34 mouse cellular contexts compared by ENCODE assay signal in the genomic region with DNA sequence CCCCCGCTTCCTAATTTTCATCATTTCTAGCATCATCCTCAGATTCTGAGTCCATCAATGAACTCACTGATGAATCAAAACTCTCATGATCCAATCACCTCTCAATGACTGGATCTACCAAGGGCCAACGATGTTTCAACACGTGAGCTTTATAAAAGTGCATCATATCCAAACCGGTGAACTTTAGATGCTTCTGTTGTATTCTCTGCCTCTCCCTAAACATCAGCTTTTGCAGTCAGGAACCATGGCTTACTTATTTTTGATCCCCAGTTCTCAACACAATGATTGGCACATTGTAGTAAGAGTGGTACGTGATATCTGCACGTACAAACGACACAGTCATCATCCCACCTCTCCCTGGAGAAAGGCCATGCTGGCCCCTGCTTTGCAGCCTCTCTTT.
"Had no signal": no experiment of that assay in that cellular context is flagged by ENCODE, and none has a peak within 500 bp of the region (broad histone marks: within the 10 kb centered on the region; RNA-seq: fewer than 3 reads in every experiment).

No protein-coding gene starts in this region.

- ATAC-seq: hindbrain, embryonic 16.5 days; hindbrain, postnatal 0 days; inflammation-experienced regulatory T-cells, adult 6 months; intestine, embryonic 15.5 days; intestine, embryonic 16.5 days; intestine, postnatal 0 days had no signal

- H3K4me2 ChIP-seq: heart, embryonic 11.5 days; heart, embryonic 12.5 days; heart, embryonic 13.5 days; heart, embryonic 15.5 days; hindbrain, embryonic 12.5 days; hindbrain, embryonic 13.5 days; hindbrain, embryonic 14.5 days; hindbrain, embryonic 15.5 days; intestine, embryonic 15.5 days; kidney, embryonic 15.5 days had no signal

- H3K9ac ChIP-seq: heart, embryonic 12.5 days; heart, embryonic 13.5 days; heart, embryonic 15.5 days; hindbrain, embryonic 12.5 days; hindbrain, embryonic 13.5 days; hindbrain, embryonic 14.5 days; hindbrain, embryonic 15.5 days; intestine, embryonic 15.5 days; kidney, embryonic 15.5 days had no signal

- H3K4me3 ChIP-seq: heart, embryonic 10.5 days; heart, embryonic 12.5 days; heart, embryonic 13.5 days; heart, embryonic 15.5 days; hindbrain, embryonic 10.5 days; hindbrain, embryonic 12.5 days; hindbrain, embryonic 13.5 days; hindbrain, embryonic 15.5 days; intestine, embryonic 15.5 days; kidney, embryonic 15.5 days; layer of hippocampus, adult 2 months had no signal

- H3K27me3 ChIP-seq: heart, embryonic 12.5 days; heart, embryonic 13.5 days; heart, embryonic 15.5 days; hindbrain, embryonic 12.5 days; hindbrain, embryonic 15.5 days; intestine, embryonic 15.5 days; kidney, embryonic 15.5 days had no signal

- DNase-seq: heart, postnatal 10 days; heart, postnatal 14 days; heart, postnatal 4 days; kidney, adult 11 months; kidney, adult 18-20 months; kidney, adult 2 months; kidney, adult 8-10 months; kidney, adult 9 months; kidney, postnatal 10 days; kidney, postnatal 14 days; kidney, postnatal 25 days; kidney, postnatal 36 days; kidney, postnatal 4 days; layer of hippocampus, adult 9-11 months; layer of hippocampus, postnatal 36 days had no signal

- H3K36me3 ChIP-seq: heart, embryonic 10.5 days; heart, embryonic 12.5 days; heart, embryonic 13.5 days; heart, embryonic 15.5 days; hindbrain, embryonic 10.5 days; hindbrain, embryonic 12.5 days; hindbrain, embryonic 13.5 days; hindbrain, embryonic 15.5 days; intestine, embryonic 15.5 days; kidney, embryonic 15.5 days had no signal

- H3K27ac ChIP-seq: heart, embryonic 10.5 days; heart, embryonic 13.5 days; heart, embryonic 15.5 days; hindbrain, embryonic 10.5 days; hindbrain, embryonic 12.5 days; hindbrain, embryonic 13.5 days; hindbrain, embryonic 14.5 days; hindbrain, embryonic 15.5 days; hindbrain, postnatal 0 days; intestine, embryonic 15.5 days; kidney, embryonic 15.5 days; kidney, postnatal 0 days; layer of hippocampus, adult 2 months had no signal

- H3K4me1 ChIP-seq: hindbrain, embryonic 12.5 days; hindbrain, embryonic 13.5 days; hindbrain, embryonic 15.5 days had no signal

- H3K9me3 ChIP-seq: heart, embryonic 10.5 days; heart, embryonic 12.5 days; heart, embryonic 13.5 days; heart, embryonic 15.5 days; hindbrain, embryonic 10.5 days; hindbrain, embryonic 12.5 days; hindbrain, embryonic 13.5 days; hindbrain, embryonic 15.5 days; intestine, embryonic 15.5 days; kidney, embryonic 15.5 days had no signal
